Mouse (Mus musculus) CH12.LX (cell line): ENCODE data around the gene C3.

ENCODE experiments used
- CHD1 ChIP-seq: IDR thresholded peaks from 2 replicates; pipeline ENCODE4 v1.6.1; 2012; ENCODE audit warnings: low read depth, low read length, improper control_type of control experiment, inconsistent platforms
- CTCF ChIP-seq, 2 experiments: IDR thresholded peaks in 1 of 2; conservative IDR thresholded peaks in 1 of 2; 2 replicates each; pipeline ENCODE4 v1.5.1; 2011 to 2012; ENCODE audit warnings: low read depth in 2 of 2, low read length in 2 of 2, improper control_type of control experiment in 1 of 2, inconsistent platforms in 1 of 2, mild to moderate bottlenecking in 1 of 2, moderate library complexity in 1 of 2
- E2F4 ChIP-seq: IDR thresholded peaks from 2 replicates; pipeline ENCODE4 v1.6.1; 2011; ENCODE audit warnings: low read depth, low read length, improper control_type of control experiment; ENCODE audit not compliant: insufficient replicate concordance
- EP300 ChIP-seq: IDR thresholded peaks from 2 replicates; pipeline ENCODE4 v1.6.1; 2011; ENCODE audit warnings: low read length, improper control_type of control experiment
- JUND ChIP-seq: conservative IDR thresholded peaks from 2 replicates; pipeline ENCODE4 v1.6.1; 2011; ENCODE audit warnings: low read depth, low read length, improper control_type of control experiment
- KAT2A ChIP-seq: IDR thresholded peaks from 2 replicates; pipeline ENCODE4 v1.6.1; 2012; ENCODE audit warnings: low read length, improper control_type of control experiment, inconsistent platforms; ENCODE audit not compliant: insufficient replicate concordance
- MAX ChIP-seq: IDR thresholded peaks from 2 replicates; pipeline ENCODE4 v1.6.1; 2011; ENCODE audit warnings: low read length, improper control_type of control experiment
- MYC ChIP-seq: IDR thresholded peaks from 2 replicates; pipeline ENCODE4 v1.6.1; 2011; ENCODE audit warnings: low read depth, mild to moderate bottlenecking, improper control_type of control experiment, low read length
- POLR2A ChIP-seq: IDR thresholded peaks from 2 replicates; pipeline ENCODE4 v1.6.1; 2011; ENCODE audit warnings: low read depth, mild to moderate bottlenecking, improper control_type of control experiment, low read length
- SIN3A ChIP-seq: IDR thresholded peaks from 2 replicates; pipeline ENCODE4 v1.6.1; 2012; ENCODE audit warnings: low read length, improper control_type of control experiment, inconsistent platforms
- USF2 ChIP-seq: conservative IDR thresholded peaks from 2 replicates; pipeline ENCODE4 v1.6.1; 2011; ENCODE audit warnings: low read depth, low read length, improper control_type of control experiment
- ZNF384 ChIP-seq: IDR thresholded peaks from 2 replicates; pipeline ENCODE4 v1.6.1; 2012; ENCODE audit warnings: low read depth, low read length, improper control_type of control experiment, inconsistent platforms

- no peak for TF ChIP-seq CTCF (conservative IDR thresholded peaks at IDR 0.05 in 1 of 2, IDR thresholded peaks at IDR 0.05 in 1 of 2; ENCODE audit: low read depth in 2 of 2, low read length in 2 of 2)
- TF ChIP-seq JUND = no peak
- TF ChIP-seq POLR2A = peak; percentile 64
- no peak for TF ChIP-seq E2F4
- peak; percentile 60 for TF ChIP-seq SIN3A
- peak; percentile 96 for TF ChIP-seq KAT2A
- TF ChIP-seq MYC = no peak; the same call in 1 of the 2 replicates
- TF ChIP-seq MAX = no peak
- no peak for TF ChIP-seq USF2
- TF ChIP-seq EP300 = no peak
- no peak for TF ChIP-seq ZNF384
- TF ChIP-seq CHD1 = peak; percentile 74; the same call in 1 of the 2 replicates
These were observed 19.7 kb upstream of the C3 start for GRCm38 (mm10) chr17:57247393-57248200.
